Mouse (Mus musculus) CH12.LX (cell line): ENCODE data around the gene Pakap.

ENCODE experiments used
- CTCF ChIP-seq, 2 experiments: IDR thresholded peaks in 1 of 2; conservative IDR thresholded peaks in 1 of 2; 2 replicates each; pipeline ENCODE4 v1.5.1; 2011 to 2012; ENCODE audit warnings: low read depth in 2 of 2, low read length in 2 of 2, improper control_type of control experiment in 1 of 2, inconsistent platforms in 1 of 2, mild to moderate bottlenecking in 1 of 2, moderate library complexity in 1 of 2
- EP300 ChIP-seq: IDR thresholded peaks from 2 replicates; pipeline ENCODE4 v1.6.1; 2011; ENCODE audit warnings: low read length, improper control_type of control experiment
- GABPA ChIP-seq: IDR thresholded peaks from 2 replicates; pipeline ENCODE4 v1.6.1; 2012; ENCODE audit warnings: low read depth, low read length, improper control_type of control experiment, inconsistent platforms; ENCODE audit not compliant: insufficient replicate concordance
- MAFK ChIP-seq: IDR thresholded peaks from 2 replicates; pipeline ENCODE4 v1.6.1; 2011; ENCODE audit warnings: low read length, improper control_type of control experiment; ENCODE audit not compliant: insufficient replicate concordance
- MYC ChIP-seq: IDR thresholded peaks from 2 replicates; pipeline ENCODE4 v1.6.1; 2011; ENCODE audit warnings: low read depth, mild to moderate bottlenecking, improper control_type of control experiment, low read length
- POLR2A ChIP-seq: IDR thresholded peaks from 2 replicates; pipeline ENCODE4 v1.6.1; 2011; ENCODE audit warnings: low read depth, mild to moderate bottlenecking, improper control_type of control experiment, low read length
- USF1 ChIP-seq: IDR thresholded peaks from 2 replicates; pipeline ENCODE4 v1.6.1; 2014; ENCODE audit warnings: low read depth, mild to moderate bottlenecking, inconsistent platforms, low read length, improper control_type of control experiment

DNA sequence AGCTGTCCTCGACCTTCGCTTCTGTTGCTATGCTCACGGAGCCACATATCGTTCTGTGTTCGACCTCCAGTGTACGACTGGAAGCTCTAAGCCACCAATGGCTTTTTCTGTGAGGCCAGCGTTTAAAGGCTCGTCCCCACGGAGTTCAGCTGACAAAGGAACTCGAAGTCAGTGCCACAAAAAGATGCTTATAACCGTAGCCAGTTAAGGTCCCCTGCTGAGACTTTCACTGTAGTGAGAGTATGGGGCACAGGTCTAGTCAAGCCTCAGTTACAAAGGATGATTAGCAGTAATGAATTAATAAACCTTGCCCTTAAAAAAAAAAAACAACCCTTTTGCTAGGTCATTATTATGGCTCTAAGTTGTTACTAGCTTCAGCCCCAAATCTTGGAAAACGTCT lies 112.2 kb downstream of the Pakap start:
- TF ChIP-seq POLR2A (no peak), EP300 (no peak), USF1 (no peak), MYC (no peak), MAFK (no peak), CTCF (conservative IDR thresholded peaks at IDR 0.05 in 1 of 2, IDR thresholded peaks at IDR 0.05 in 1 of 2; ENCODE audit: low read depth in 2 of 2, low read length in 2 of 2) (no peak), GABPA (no peak)
